Mouse (Mus musculus) lung, postnatal 10 days (tissue): ENCODE measurements around the gene Rbm7.
"Not testable (repeated sequence)": the region's sequence is repeated elsewhere in the genome, so short reads cannot be mapped to it uniquely, and the experiment has no call there.

Experiments used
- DNase-seq: peaks from one replicate; pipeline ENCODE4 v3.0.0; 2021

Gene Rbm7

DNA sequence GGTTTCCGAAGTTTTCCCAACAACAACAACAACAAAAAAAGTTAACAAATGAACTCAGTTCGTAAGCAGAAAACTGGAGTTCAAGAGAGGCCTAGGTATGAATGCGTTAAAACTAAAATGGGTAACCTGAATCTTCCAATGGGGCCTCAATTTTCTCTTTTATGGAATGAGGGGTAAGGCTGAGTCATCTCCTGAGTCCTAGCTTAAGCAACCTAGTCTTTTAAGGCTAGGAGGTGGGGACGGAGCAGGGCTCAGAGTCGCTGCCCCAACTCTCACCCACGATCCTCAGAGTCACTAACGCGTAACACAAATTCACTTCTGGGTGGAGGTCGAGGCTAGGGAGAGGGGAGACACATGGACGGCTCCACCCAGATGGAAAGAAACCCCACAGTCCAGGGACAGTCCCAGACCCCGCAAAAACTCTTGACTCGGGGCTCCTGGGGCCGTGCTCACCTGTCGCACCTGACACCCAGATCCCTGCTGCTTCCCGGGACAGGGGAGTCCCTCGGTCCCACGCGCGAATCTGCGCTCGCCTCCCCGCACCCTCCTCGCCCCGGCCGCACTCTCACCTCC is 15.2 kb downstream of the Rbm7 start:
- DNase-seq: no peak

DNA sequence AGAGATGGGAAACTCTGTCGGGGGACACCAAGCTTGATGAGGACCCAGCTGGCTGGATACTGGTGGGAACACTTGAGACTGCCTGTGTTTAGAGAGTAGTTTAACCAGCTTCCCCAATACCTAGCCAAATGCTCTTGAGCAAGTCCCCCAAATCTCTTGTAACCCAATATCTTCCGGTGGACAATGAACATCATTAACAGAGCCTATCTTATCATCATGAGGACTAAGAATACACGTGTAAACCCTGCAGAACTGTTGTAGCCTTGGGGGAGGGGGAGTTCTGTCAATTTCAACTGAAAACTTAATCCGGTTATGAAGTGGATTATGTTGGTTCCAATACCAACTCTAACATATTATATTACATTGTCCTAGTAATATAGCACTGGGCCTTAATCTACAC is 16.3 kb downstream of the Rbm7 start:
- no peak for DNase-seq

DNA sequence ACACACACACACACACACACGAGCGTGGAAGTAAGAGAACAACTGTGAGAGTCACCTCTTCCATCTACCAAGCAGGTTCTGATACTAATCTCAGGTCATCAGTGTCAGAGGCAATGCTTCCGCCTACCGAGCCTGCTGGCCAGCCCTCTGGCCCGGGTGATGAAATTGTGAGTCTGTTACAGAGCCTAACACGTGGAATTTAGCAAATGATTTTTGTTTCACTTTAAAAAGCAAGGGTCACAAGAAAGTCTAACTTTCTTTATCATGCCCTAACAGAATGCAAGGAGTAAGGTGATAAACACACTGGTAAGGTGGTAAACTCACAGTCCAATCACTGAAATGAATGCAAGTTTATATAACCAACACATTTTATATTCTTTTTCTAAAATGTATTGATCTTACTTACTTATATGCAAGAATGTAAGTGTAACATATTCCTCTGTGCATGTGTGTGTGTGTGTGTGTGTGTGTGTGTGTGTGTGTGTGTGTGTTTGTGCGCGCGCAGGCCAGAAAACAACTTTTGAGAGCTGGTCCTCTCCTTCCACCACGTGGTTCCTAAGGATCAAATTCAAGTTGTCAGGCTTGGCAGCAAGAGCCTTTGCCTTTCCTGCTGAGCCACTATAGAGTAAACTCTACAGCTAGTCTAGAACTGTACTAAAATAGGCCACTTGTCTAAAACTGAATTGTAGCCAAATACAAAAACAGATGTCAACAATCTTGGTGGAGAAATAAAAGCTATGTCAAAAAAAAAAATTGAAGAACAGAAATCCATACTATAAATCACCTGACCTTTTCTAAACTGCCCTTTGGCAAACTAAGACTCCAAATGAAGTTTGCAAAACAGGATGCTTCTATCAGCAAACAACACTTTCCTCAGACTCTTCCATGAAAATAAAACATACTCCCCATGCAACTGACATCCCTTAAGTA is 18.6 kb downstream of the Rbm7 start:
- peak; percentile 51 for DNase-seq

DNA sequence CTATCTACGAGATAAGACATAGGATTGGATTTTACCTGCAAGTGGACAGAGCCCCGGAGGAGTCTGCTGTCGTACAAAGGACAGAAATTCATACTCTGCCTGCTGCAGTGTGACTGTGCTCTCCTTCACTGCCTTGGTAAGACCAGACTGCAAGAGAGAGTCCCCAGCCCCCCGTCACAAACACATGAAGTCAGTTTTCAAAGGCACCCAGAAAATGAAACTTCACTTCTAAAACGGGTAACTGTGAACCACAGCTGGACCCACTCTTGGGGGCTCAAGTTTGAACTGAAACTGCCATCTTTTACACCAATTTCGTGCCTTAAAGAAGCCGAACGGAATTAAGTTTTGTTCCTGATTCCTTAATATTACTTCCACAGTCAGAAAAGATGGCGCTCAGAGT is 20.7 kb downstream of the Rbm7 start:
- DNase-seq: no peak

DNA sequence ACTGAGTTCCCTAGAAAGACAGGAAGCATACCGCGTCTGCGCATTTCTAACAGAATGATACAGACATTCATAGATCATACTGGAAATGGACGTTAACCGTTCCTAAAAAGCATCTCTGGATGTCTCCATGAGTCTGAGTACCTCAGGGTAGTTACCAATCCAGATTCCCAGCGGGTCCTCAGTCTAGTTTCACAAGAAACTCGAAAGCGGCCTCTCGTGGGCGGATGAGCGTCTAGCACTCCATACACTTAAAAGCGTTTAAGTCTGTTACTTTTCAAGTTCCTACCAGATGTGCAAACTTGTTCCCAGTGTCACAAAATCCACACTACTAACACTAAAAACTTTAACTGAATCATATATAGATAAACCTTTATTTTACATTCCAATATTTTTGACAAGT is 22.0 kb downstream of the Rbm7 start:
- DNase-seq: no peak

DNA sequence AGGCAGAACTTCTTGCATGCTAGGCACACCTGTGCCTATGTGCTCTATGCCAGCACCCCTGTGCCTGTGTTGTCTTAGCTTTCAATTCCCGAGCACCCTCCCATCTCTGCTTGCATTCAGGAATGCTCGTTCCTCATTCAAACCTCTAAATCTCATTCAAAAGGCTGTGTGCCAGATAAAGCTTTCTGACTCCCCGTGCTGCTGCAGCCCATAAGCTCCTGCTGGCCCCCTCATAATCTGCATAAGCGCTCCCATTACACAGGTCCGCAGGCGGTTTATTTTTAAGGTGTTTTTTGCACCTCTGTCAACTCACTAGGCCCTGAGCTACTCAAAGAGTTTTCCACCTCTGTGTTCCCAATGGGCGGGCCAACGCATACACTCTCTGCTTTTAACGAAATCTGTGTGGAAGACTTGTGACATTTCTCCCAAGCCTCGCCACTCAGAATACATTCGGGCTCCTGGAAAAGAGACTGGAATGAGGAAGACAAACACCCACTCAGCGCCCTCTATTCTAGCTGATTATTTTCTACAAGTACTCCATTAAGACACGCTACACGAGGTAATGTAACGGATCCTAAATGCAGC is 22.6 kb downstream of the Rbm7 start:
- no peak for DNase-seq

DNA sequence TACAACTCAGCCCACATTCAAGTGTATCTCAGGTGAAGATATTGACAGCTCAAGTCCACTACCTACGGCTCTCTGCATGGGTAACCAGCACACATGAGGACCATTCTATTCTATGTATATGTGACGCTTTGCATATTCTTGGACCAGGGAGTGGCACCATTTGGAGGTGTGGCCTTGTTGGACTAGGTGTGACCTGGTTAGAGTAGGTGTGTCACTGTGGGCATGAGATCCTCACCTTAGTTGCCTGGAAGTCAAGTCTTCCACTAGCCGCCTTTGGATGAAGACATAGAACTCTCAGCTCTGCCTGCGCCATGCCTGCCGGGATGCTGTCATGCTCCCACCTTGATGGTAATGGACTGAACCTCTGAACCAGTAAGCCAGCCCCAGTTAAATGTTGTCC is 27.6 kb downstream of the Rbm7 start:
- not testable (repeated sequence) for DNase-seq

DNA sequence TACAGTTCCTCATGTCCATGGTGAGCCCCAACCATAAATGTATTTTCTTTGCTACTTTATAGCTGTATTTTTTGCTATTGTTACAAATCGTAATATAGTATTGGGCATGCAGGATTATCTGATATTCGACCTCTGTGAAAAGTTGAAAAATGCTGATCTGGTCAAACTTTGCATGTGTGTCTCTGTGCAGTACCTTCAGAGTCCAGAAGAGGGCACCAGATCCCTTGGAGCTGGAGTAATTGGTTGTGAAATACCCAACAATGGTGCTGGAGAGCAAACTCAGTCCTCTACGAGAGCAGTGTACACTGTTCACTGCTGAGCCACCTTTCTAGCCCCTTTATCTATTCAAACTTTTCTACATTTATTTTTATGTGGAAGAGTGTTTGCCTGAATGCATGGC is 28.3 kb downstream of the Rbm7 start:
- peak; percentile 80 for DNase-seq

DNA sequence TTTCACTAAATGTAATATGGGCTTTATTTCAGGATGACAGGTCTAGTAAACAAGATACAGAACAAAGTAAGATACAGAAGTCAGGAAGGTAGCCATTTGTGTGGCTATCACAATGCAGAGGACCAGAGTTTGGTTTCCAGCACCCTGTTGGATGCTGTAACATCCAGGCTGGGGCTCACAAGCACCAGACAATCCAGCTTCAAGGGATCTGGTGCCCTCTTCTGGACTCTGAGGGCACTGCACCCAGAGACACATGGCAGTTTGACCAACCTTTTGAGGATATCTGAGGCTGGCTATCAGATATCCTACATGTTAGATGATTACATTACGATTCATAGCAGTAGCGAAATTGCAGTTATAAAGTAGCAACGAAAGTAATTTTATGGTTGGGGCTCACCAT is 29.4 kb downstream of the Rbm7 start:
- no peak for DNase-seq

DNA sequence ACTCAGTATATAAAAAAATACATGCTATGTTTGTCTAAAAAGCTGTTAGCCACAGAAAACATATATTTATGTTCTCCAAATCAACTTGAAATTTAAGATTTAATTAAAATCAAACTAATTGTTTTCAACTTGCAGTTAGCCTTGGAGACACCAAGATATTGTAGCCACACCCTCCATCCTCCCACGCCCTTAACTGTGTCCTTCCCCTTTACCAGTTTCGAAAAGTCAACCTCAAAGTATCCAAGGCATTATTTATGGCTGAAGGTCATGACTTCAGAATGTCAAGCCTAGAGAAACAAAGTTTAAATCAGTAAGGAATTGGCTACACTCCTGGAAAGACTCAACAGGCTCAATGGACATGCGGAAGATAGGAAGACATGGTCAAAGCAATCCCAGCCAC is 33.6 kb downstream of the Rbm7 start:
- no peak for DNase-seq

DNA sequence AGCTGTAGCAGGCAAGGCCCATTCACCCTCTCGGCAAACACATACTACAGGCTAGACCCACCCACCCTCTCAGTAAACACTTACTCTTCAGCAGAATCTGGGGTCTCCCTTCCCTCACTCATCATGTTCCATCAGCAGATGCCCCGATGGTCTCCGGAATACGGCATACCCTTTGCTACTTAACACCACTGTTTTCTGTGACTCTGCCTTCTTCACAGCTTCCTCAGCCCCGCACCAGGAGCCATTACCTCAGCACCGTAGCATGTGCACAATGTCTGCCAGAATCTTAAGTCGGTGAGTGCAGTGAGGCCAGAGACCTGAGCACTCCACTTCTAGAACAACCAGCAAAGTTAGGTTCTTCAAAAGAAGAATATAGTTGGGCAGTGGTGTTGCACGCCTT is 34.4 kb downstream of the Rbm7 start:
- DNase-seq: no peak

DNA sequence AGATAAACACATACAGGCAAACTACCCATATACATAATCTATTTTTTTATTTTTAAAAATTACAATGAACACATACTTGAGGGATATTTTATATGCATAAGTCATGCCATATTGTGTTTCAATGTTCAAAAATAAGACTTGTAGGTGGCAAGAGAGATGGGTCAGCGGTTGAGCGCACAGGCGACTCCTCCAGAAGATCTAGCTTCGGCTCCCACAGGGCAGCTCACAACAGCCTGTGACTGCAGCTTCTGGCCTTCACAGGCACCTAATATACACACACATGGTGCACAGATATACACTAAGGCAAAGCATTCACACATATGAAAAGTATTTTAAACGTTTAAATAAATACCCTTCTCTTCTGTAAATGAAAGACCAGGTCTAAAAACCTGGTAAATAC is 35.7 kb downstream of the Rbm7 start:
- no peak for DNase-seq

DNA sequence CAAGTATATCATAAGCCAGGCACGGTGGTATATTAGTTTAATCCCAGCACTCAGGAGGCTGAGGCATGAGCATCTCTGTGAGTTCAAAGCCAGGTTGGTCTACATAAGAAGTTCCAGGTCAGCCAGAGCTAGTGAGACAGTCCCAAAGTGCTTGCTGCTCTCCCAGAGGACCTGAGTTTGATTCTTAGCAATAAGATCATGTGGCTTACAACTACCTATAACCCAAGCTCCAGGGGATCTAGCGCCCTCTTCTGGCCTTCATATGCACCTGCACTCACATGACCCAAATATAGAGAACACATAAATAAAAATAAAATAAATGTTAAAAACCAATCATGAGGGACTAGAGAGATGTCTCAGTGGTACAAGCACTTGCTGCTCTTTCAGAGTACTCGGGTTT is 36.2 kb downstream of the Rbm7 start:
- DNase-seq: no peak

DNA sequence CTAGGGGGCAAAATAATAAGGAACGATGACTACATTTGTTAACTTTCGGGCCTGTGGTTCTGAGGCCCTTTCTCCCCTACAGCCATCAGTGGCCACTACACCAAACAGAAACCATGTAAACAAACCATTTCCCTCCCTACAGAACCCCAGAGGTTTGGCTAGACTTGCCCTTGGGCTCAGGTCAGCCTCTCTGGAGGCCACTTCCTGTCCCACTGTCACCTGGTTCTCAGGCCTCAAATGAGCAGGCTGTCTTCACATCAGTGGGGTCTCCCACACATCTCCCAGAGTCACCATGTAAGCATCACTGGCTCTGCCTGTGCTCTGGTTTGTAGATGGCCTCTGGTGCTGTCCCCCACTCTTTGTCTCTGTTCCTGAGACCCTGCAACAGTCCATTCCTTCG is 39.1 kb downstream of the Rbm7 start:
- no peak for DNase-seq

DNA sequence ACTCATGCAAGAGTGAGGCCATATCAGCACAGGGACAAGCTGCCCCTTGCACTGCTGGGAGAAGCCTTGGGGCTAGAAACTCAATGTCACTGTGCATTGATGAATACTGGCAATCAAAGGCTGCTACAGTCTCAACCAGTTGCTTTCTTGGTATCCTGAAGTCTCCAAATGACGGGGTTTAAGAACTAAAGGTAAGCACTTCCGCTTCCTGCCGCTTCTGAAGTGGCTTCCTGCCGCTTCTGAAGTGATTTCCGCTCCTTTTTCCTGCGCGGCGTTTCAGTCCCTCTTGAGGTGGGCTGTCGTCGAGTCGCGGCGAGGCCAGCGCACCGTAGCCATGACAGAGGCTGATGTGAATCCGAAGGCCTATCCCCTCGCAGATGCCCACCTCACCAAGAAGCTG is 45.0 kb downstream of the Rbm7 start:
- DNase-seq: no peak

DNA sequence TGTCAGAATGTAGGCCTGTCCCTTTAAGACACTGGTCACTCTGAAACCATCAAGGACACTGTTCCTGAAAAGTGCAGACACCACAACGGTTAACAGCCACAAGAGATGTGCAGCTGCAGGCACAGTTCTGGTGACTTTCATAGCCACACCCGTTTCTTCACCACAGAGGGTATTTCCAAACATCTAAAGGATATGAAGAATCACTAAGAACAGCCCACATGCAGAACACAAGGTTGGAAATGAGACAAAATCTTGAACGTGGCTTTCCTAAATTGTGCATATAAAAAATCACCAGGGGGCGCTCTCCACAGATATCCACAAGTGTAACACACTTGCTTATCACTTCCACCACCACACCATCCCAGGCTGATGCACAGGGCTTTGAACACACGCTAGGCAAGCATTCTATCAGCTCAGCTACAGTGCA is 47.3 kb downstream of the Rbm7 start:
- peak; percentile 48 for DNase-seq

DNA sequence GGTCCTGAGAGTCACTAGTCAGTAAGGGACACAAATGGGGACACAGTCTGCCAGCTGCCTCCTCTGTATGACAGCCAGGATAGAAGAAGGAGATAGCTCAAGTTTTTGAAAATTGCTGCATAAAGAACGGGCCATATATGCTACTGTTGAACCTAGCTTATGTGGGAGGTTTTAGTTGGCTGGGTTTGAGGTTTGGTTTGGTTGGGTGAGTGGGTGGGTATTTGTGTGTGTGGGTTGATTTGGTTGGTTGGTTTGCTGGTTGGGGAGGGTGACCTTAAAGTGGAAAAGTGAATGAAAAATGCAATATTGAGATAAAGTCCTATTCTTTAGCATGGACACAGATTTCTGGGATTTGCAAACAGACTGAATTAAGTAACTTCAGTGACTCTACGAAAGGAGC is 50.3 kb downstream of the Rbm7 start:
- no peak for DNase-seq

DNA sequence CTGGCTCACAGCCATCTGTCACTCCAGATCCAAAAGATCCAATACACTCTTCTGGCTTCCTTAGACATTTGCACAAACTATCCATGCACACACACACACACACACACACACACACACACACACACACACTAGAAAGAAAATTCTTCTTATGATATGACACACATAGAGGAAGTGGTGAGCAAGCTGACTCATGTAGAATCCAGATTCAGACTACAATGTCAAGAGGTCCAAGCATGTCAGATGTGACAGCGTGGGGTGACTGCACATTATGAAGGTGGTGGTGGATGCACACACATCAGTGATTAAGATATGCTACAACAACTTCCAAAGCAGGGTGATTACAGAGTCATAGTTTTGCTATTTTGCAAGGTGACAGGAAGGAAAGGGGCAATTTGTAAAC is 51.2 kb downstream of the Rbm7 start:
- DNase-seq: no peak
